Mouse (Mus musculus) MEL (cell line): Measurements from ENCODE around the gene Rps6ka2.

ENCODE experiments used
- CHD1 ChIP-seq: IDR thresholded peaks from 2 replicates; pipeline ENCODE4 v1.6.1; 2012; ENCODE audit warnings: low read depth, mild to moderate bottlenecking, inconsistent platforms, low read length, improper control_type of control experiment
- CTCF ChIP-seq, 3 experiments: IDR thresholded peaks in 2 of 3; conservative IDR thresholded peaks in 1 of 3; 2 replicates each; pipeline ENCODE4 v1.5.1; 2011 to 2012; ENCODE audit warnings: low read length in 3 of 3, low read depth in 2 of 3, mild to moderate bottlenecking in 2 of 3, improper control_type of control experiment in 1 of 3, inconsistent platforms in 1 of 3, mixed read lengths in 1 of 3, moderate library complexity in 1 of 3; ENCODE audit not compliant: control insufficient read depth in 1 of 3, insufficient read depth in 1 of 3, poor library complexity in 1 of 3, severe bottlenecking in 1 of 3
- ELF1 ChIP-seq: IDR thresholded peaks from 2 replicates; pipeline ENCODE4 v1.6.1; 2014; ENCODE audit warnings: low read depth, mild to moderate bottlenecking, inconsistent platforms, low read length, improper control_type of control experiment, moderate library complexity
- POLR2A ChIP-seq, 2 experiments: IDR thresholded peaks; 2 replicates each; pipeline ENCODE4 v1.6.1; 2011 to 2012; ENCODE audit warnings: low read length in 2 of 2, mild to moderate bottlenecking in 2 of 2, control low read depth in 1 of 2, improper control_type of control experiment in 1 of 2, low read depth in 1 of 2, moderate library complexity in 1 of 2; ENCODE audit not compliant: control insufficient read depth in 1 of 2, insufficient read depth in 1 of 2, poor library complexity in 1 of 2
- RCOR1 ChIP-seq: IDR thresholded peaks from 2 replicates; pipeline ENCODE4 v1.6.1; 2012; ENCODE audit warnings: low read depth, mild to moderate bottlenecking, inconsistent platforms, low read length, improper control_type of control experiment
- SMC3 ChIP-seq: IDR thresholded peaks from 2 replicates; pipeline ENCODE4 v1.6.1; 2011; ENCODE audit warnings: low read depth, low read length, improper control_type of control experiment
- TAL1 ChIP-seq: IDR thresholded peaks from 2 replicates; pipeline ENCODE4 v1.6.1; 2012; ENCODE audit warnings: mild to moderate bottlenecking, inconsistent platforms, low read length, moderate library complexity, mixed read lengths
- USF2 ChIP-seq, 2 experiments: IDR thresholded peaks; 2 replicates each; pipeline ENCODE4 v1.6.1; 2011 to 2012; ENCODE audit warnings: improper control_type of control experiment in 2 of 2, low read length in 2 of 2, borderline replicate concordance in 1 of 2, inconsistent platforms in 1 of 2, low read depth in 1 of 2, mild to moderate bottlenecking in 1 of 2; ENCODE audit not compliant: insufficient read depth in 1 of 2
- ZKSCAN1 ChIP-seq: IDR thresholded peaks from 2 replicates; pipeline ENCODE4 v1.6.1; 2012; ENCODE audit warnings: low read depth, mild to moderate bottlenecking, inconsistent platforms, low read length, improper control_type of control experiment, moderate library complexity

DNA sequence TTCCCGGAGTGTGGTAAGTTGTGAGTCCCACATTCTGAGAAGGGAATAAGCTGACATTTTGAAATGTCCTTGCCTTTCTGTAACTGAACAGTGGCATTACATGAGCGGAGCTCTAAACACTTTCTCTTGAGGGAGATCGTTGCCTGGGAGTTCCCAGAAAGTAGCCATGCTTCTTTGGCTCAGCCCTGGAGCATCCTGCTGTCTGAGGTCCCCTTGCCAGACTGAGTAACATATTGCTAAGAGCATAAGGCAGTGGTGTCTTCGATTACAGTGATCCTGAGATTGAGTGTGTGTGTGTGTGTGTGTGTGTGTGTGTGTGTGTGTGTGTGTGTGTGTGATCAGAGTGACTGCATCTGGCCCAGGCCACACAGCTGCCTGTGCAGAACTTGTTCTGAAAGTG, 61.4 kb downstream of the Rps6ka2 start:
- TF ChIP-seq TAL1: no peak
- no peak for TF ChIP-seq USF2 (IDR thresholded peaks at IDR 0.05; ENCODE audit: borderline replicate concordance in 1 of 2, insufficient read depth in 1 of 2, low read depth in 1 of 2, low read length in 2 of 2)
- TF ChIP-seq POLR2A (IDR thresholded peaks at IDR 0.05; ENCODE audit: control insufficient read depth in 1 of 2, insufficient read depth in 1 of 2, low read depth in 1 of 2, low read length in 2 of 2, poor library complexity in 1 of 2): no peak
- no peak for TF ChIP-seq CHD1
- TF ChIP-seq RCOR1: no peak
- no peak for TF ChIP-seq SMC3
- TF ChIP-seq ELF1: no peak
- no peak for TF ChIP-seq ZKSCAN1
- TF ChIP-seq CTCF (IDR thresholded peaks at IDR 0.05 in 2 of 3, conservative IDR thresholded peaks at IDR 0.05 in 1 of 3; ENCODE audit: control insufficient read depth in 1 of 3, insufficient read depth in 1 of 3, low read depth in 2 of 3, low read length in 3 of 3, poor library complexity in 1 of 3, severe bottlenecking in 1 of 3): no peak
